Mouse (Mus musculus): ENCODE measurements around the gene Selenos. TPM values are rescaled to one million over a fixed set of nuclear protein-coding genes. Genes with fewer than 3 reads are reported as not detected.
"Not testable (repeated sequence)": the region's sequence is repeated elsewhere in the genome, so short reads cannot be mapped to it uniquely, and the experiment has no call there.

Selenos gene
- total RNA-seq (2021), result 100 to 1,000 TPM in 1 of 2 experiments, 10 to 100 TPM in 1; 79.4 to 118 TPM
- long read RNA-seq, experiment 1, transcript Selenos-201 (6 exons, 1,191 nt), result major isoform, 45 of 51 reads
- long read RNA-seq, experiment 1, partial matches to known transcripts, result 2 of 51 reads
- long read RNA-seq, experiment 1, other reads (novel, unspliced or antisense), result 1 of 51 reads
- long read RNA-seq, experiment 2, transcript Selenos-205 (6 exons, 1,157 nt), result minor isoform, 11 of 202 reads
- long read RNA-seq, experiment 2, transcript Selenos-201 (6 exons, 1,191 nt), result major isoform, 180 of 202 reads
- long read RNA-seq, experiment 2, partial matches to known transcripts, result 2 of 202 reads
- long read RNA-seq, experiment 2, other reads (novel, unspliced or antisense), result 6 of 202 reads

GRCm38 (mm10) chr7:66079364-66080230, at the start of gene Selenos:
Selenos (plus strand) TSS chr7:66079649.
- peak; percentile 85 to 88 for DNase-seq (ENCODE audit: low spot score in 2 of 2)

DNA sequence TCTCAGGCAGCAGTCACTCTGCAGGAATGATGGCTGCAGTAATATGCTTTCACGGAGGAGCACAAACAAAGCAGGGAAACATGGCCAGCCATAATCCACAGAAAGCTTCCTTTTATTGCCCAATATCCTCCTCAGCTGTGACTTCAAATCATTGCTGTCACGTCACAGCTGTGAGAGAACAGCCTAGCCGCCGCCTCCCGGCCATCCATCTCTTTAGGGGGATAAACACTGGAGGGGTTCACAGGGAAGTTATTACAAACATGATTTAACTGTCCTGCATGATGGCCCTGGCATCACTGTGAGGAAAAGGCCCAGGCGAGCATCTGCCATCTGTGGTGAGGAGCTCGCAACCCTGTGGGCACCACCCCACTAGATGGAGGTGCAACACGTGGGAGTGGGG, 42.6 kb upstream of the Selenos start:
- DNase-seq (ENCODE audit: low spot score in 2 of 2), result no peak

- DNase-seq (ENCODE audit: low spot score in 2 of 2), result no peak
These were observed 41.2 kb upstream of the Selenos start for GRCm38 (mm10) chr7:66038261-66038660.

- no peak for DNase-seq (ENCODE audit: low spot score in 2 of 2)
These were observed 40.7 kb upstream of the Selenos start for GRCm38 (mm10) chr7:66038730-66039129.

GRCm38 (mm10) chr7:66040026-66040814, 39.2 kb upstream of the Selenos start:
- no peak for DNase-seq (ENCODE audit: low spot score in 2 of 2)

DNA sequence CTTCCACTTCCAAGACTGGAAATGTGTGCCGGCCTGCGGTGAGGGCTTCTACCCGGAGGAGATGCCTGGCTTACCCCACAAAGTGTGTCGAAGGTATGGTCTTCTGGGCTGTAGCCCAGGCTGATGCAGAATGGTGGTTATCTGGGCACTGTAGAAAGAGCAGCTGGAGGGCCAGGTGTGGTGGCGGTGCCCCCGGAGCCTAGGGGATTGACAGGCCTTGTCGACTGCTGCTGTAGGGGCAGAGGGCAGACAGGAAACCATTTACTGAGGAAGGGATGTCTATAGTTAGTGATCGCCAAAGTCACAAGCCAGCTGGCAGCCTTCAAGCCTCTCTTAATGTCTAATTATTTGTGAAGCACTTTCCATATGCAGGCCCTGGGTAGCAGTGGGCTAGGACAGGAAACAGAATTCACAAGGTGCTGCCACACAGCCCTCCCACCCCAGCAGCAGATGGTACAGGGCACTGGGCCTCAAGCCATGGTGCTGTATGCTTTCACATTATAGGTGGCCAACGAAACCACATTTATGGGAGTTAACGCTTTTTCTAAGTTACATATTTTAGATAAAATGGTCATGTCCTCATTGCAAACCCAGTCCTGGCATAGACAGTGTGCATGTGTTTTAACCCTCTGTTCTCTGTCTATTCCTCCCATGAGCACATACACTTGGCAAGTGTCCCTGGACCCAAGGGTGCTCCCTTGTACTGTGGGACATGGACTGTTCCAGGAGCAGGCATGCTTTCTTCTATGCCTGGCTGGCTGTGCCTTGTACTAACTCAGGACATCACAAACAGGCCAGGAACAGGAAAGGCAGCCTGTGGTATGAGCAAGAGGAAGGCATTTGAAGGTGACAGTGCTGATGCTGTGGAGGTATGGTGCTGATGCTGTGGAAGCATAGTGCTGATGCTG, 35.6 kb upstream of the Selenos start, which contains the start of gene Gm45213:
Gene Gm45213 (plus strand): TSS at position 51 of the 908 bp plus-strand sequence.
- DNase-seq (ENCODE audit: low spot score in 2 of 2), result no peak

GRCm38 (mm10) chr7:66044617-66045016, 34.8 kb upstream of the Selenos start:
- no peak for DNase-seq (ENCODE audit: low spot score in 2 of 2)

- no peak for DNase-seq (ENCODE audit: low spot score in 2 of 2)
These were observed 32.2 kb upstream of the Selenos start for GRCm38 (mm10) chr7:66046921-66047918.

DNA sequence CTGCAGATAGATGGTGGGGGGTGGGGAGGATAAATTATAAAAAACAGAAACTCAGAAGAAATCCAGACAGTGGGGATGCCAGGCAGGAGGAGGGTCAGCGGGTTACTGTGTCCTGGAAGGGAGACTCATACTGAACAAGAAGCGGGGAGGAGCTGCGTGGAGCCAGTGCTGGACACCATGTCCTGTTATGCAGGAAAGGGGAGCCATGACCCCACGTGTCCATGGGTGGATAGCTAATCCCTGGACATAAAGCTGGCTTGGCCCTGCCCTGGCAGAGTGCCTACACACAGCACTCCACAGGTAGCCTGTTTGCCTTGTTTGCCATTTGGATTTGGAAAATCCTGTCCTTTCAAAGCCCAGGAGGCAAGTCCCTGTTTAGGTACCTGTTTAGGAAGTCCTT, 31.5 kb upstream of the Selenos start:
- no peak for DNase-seq (ENCODE audit: low spot score in 2 of 2)

DNA sequence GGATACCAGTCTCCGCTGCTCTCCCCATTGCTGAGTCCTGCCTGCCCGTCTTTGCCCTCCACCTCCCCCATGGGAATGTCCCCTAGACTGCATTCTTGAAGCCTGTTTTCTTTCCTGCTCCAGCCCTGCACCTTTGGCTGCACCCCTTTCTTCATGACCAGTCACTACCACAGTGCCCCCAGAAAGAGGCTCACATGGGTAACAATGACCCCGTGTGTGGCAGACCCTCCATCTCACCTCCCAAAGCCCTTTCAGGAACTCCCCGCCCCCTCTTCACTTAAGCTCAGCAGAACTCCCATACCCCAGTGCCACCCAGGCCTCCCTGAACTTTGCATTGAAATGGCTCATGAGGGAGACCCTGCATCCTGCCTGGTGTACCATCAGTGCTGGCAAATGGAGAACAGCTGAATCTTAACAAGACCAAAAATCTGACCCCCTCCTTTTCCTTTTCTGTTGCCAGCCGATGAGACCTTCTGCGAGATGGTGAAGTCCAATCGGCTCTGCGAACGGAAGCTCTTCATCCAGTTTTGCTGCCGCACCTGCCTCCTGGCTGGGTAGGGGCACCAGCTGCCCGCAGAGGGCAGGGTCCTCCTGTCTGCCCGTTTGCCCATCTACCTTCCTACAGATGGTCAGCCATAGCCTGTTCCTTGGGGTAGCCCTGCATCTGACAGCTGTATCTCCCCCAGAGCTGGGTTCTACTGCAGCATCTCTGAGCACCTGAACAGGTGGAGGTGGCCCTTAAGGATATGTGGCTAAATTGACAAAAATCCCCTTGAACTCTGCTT, 30.8 kb upstream of the Selenos start:
- DNase-seq (ENCODE audit: low spot score in 2 of 2), result no peak

DNA sequence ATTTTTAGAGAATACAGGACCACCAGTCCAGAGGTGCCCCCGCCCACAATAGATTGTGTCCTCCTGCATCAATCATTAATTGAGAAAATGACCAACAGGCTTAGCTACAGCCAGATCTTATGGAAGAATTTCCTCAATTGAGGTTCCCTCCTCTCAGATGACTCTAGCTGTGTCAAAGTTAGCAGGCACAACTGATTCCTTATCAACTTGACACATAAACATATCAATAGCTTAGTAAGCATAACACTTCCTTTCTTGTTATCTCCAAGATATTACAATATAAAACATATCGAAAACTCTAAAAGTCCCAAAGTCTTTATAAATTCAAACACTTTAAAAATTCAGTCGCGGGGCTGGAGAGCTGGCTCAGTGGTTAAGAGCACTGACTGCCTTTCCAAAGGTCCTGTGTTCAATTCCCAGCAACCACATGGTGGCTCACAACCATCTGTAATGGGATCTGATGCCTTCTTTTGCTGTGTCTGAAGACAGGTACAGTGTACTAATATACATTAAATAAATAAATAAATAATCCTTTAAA, 25.4 kb upstream of the Selenos start:
- DNase-seq (ENCODE audit: low spot score in 2 of 2), result no peak

DNA sequence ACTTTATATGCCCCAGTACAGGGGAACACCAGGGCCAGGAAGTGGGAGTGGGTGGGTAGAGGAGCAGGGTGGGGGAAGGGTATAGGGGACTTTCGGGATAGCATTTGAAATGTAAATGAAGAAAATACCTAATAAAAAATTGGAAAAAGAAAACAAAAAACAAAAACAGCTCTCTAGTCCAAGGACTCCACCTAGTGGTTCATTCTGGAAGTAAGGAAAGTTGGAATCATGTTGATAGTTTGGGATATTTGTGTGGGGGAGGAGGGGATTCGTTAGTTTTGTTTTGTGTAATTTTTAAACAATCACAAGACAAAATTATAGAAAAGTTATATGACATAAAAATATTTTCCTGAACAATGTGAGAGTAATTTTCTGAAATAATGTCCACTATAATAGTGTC, 24.1 kb upstream of the Selenos start:
- DNase-seq (ENCODE audit: low spot score in 2 of 2), result not testable (repeated sequence)

- no peak for DNase-seq (ENCODE audit: low spot score in 2 of 2)
These were observed 20.7 kb upstream of the Selenos start, which contains the start of gene Snrpa1 for GRCm38 (mm10) chr7:66058703-66059102. Snrpa1 (plus strand) TSS chr7:66059003.

DNA sequence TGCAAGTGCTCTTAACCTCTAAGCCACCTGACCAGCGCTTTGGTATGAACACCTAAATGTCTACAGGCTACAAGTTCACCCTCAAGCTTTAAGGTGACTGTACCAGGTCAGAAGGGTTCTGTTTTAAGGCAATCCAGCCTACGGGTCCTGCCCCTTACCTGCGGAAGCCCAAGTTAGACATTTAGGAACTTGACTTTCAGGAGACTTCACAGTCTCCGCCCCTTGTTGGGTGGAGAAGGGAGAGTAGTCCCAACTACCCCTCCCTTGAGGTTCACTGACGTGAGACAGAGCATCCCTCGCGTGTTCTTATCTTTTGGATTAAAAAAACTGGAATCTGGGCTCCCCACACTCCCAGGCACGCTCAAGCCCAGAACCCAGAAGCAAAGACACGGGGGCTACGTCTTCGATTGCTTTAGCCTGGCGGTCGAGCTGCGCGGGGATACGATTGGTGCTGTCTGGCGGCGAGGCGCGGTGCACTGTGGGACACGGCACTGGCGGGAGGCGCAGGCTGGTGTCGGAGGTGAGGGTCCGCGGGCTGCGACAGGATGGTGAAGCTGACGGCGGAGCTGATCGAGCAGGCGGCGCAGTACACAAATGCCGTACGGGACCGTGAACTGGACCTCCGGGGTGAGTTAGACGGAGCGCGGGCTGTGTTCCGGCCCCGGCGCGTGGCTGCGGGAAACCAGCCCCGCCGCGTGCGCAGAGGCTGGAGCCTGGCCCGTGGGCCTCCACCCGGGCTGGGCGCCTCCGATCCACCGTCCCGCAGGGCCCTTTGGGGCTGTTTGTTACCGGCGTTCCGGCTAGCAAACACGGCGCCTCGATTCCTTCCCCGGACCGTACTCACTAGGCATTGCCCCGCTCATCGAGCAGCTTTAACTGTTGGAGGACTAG, 19.1 kb upstream of the Selenos start:
- peak; percentile 85 for DNase-seq (ENCODE audit: low spot score in 2 of 2)

- no peak for DNase-seq (ENCODE audit: low spot score in 2 of 2)
These were observed 18.4 kb upstream of the Selenos start for GRCm38 (mm10) chr7:66061057-66061456.

DNA sequence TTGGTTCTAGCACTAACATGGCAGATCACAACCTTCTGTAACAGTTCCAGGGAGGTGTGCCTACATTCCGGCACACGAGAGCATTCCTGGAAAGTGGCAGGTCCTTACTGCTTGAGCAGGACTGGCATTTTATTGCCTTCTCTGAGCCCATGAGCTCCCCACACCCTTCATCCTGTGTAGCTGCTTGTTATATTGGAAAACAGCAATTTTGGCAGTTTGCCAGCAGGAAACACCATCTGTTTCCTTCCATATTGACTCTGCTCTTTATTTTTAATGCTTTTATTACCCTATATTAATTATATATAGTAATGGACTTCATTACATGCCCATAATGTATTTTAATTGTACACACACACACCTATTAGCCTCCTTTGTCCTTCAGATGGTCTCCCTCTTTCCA, 3.0 kb upstream of the Selenos start:
- DNase-seq (ENCODE audit: low spot score in 2 of 2), result no peak

GRCm38 (mm10) chr7:66080231-66080613, 773 bp downstream of the Selenos start:
- DNase-seq (ENCODE audit: low spot score in 2 of 2), result no peak
